Mouse (Mus musculus) spleen, embryonic (tissue): Measurements from ENCODE around the gene Fancl.
"Not testable (repeated sequence)": the region's sequence is repeated elsewhere in the genome, so short reads cannot be mapped to it uniquely, and the experiment has no call there.

Source experiments
- CTCF ChIA-PET: fragments of 350-600 bp; sonication (Branson Sonifier 250); formaldehyde crosslinking; loops from one replicate; lab custom pipeline; 2022; lab: Charles Lee

Gene Fancl

GRCm38 (mm10) chr11:26385971-26386370 is at the start of gene Fancl:
Gene Fancl, plus strand, starts transcription at chr11:26386135.
- CTCF ChIA-PET, result no interaction called here

GRCm38 (mm10) chr11:26336848-26337247 is 49.1 kb upstream of the Fancl start:
- CTCF ChIA-PET, result no interaction called here

GRCm38 (mm10) chr11:26370176-26370575 is 15.8 kb upstream of the Fancl start:
- CTCF ChIA-PET, result not testable (repeated sequence)

GRCm38 (mm10) chr11:26371980-26372379 is 14.0 kb upstream of the Fancl start:
- CTCF ChIA-PET, result not testable (repeated sequence)

GRCm38 (mm10) chr11:26374132-26374531 is 11.8 kb upstream of the Fancl start:
- CTCF ChIA-PET, result no interaction called here

- CTCF ChIA-PET, result no interaction called here
Observed at GRCm38 (mm10) chr11:26378074-26378473, 7.9 kb upstream of the Fancl start.

- CTCF ChIA-PET, result no interaction called here
Observed at GRCm38 (mm10) chr11:26381499-26381898, 4.4 kb upstream of the Fancl start.

GRCm38 (mm10) chr11:26386678-26387077 is 743 bp downstream of the Fancl start:
- CTCF ChIA-PET, result no interaction called here

GRCm38 (mm10) chr11:26387087-26387611 is 1.2 kb downstream of the Fancl start:
- CTCF ChIA-PET, result no interaction called here

GRCm38 (mm10) chr11:26395561-26395960 is 9.6 kb downstream of the Fancl start:
- CTCF ChIA-PET, result no interaction called here

GRCm38 (mm10) chr11:26412972-26413371 is 27.0 kb downstream of the Fancl start:
- CTCF ChIA-PET, result no interaction called here

GRCm38 (mm10) chr11:26421472-26421871 is 35.5 kb downstream of the Fancl start:
- CTCF ChIA-PET, result no interaction called here

- CTCF ChIA-PET, result no interaction called here
Observed at GRCm38 (mm10) chr11:26434229-26434628, 48.3 kb downstream of the Fancl start.

- CTCF ChIA-PET, result interaction anchor here (0.6 kb wide), 1 partner anchor 45 kb away, joined by 4 read pairs; no protein-coding TSS in a partner anchor
Observed at GRCm38 (mm10) chr11:26437818-26438217, 51.9 kb downstream of the Fancl start.

GRCm38 (mm10) chr11:26441121-26441520 is 55.2 kb downstream of the Fancl start:
- CTCF ChIA-PET, result no interaction called here

- CTCF ChIA-PET, result no interaction called here
Observed at GRCm38 (mm10) chr11:26444374-26444773, 58.4 kb downstream of the Fancl start.

- CTCF ChIA-PET, result no interaction called here
Observed at GRCm38 (mm10) chr11:26449789-26450188, 63.9 kb downstream of the Fancl start.

GRCm38 (mm10) chr11:26450636-26451035 is 64.7 kb downstream of the Fancl start:
- CTCF ChIA-PET, result interaction anchor here (0.6 kb wide), 1 partner anchor 195 kb away, joined by 3 read pairs; no protein-coding TSS in a partner anchor

- CTCF ChIA-PET, result interaction anchor here (0.6 kb wide), 1 partner anchor 195 kb away, joined by 3 read pairs; no protein-coding TSS in a partner anchor
Observed at GRCm38 (mm10) chr11:26451228-26451627, 65.3 kb downstream of the Fancl start.

GRCm38 (mm10) chr11:26452693-26453092 is 66.8 kb downstream of the Fancl start:
- CTCF ChIA-PET, result no interaction called here

- CTCF ChIA-PET, result interaction anchor here (0.8 kb wide), 1 partner anchor 52 kb away, joined by 5 read pairs; no protein-coding TSS in a partner anchor
Observed at GRCm38 (mm10) chr11:26454081-26454480, 68.1 kb downstream of the Fancl start.

GRCm38 (mm10) chr11:26477037-26477739 is 91.3 kb downstream of the Fancl start:
- CTCF ChIA-PET, result no interaction called here

GRCm38 (mm10) chr11:26481691-26482242 is 95.8 kb downstream of the Fancl start:
- CTCF ChIA-PET, result no interaction called here
